Mouse (Mus musculus): Measurements from ENCODE around the gene Fntb. TPM values are rescaled to one million over a fixed set of nuclear protein-coding genes. Genes with fewer than 3 reads are reported as not detected.
"Not testable (repeated sequence)": the region's sequence is repeated elsewhere in the genome, so short reads cannot be mapped to it uniquely, and the experiment has no call there.

The Fntb gene
- polyA plus RNA-seq, 1 experiment from 2014 or later: 30.9 TPM

GRCm38 (mm10) chr12:76839298-76839697, 73.9 kb downstream of the Fntb start:
- Histone ChIP-seq H3K4me3 (no peak overlapping the region), H3K4me1 (replicated peaks) (peaks cover 7% of the 10 kb centered on the region), H3K27me3 (replicated peaks) (0 out of 2 replicates have a peak, but pooled peaks cover 5% of the 10 kb centered on the region), H3K36me3 (peaks cover 5% of the 10 kb centered on the region; the same call in 1 of the 2 replicates), H3K4me2 (no peak overlapping the region), H3K9me3 (replicated peaks) (no peaks in the 10 kb centered on the region), H3K9ac (no peak overlapping the region), H3K27ac (ENCODE audit: poor library complexity, severe bottlenecking) (no peak overlapping the region)
- 88% methylated on average over 4 of the region's 4 CpGs for WGBS
- ATAC-seq (ENCODE audit: insufficient number of reproducible peaks, low FRiP score): no peak

GRCm38 (mm10) chr12:76840081-76840480, 74.7 kb downstream of the Fntb start:
- Histone ChIP-seq H3K27ac (ENCODE audit: poor library complexity, severe bottlenecking) (no peak overlapping the region), H3K9me3 (replicated peaks) (no peaks in the 10 kb centered on the region), H3K9ac (no peak overlapping the region), H3K4me3 (no peak overlapping the region), H3K4me2 (no peak overlapping the region), H3K27me3 (replicated peaks) (0 out of 2 replicates have a peak, but pooled peaks cover under 1% of the 10 kb centered on the region), H3K4me1 (replicated peaks) (peaks cover 7% of the 10 kb centered on the region), H3K36me3 (peaks cover 5% of the 10 kb centered on the region; the same call in 1 of the 2 replicates)
- no peak for ATAC-seq (ENCODE audit: insufficient number of reproducible peaks, low FRiP score)
- WGBS: 54% methylated on average over 6 of the region's 6 CpGs

- no peaks in the 10 kb centered on the region for H3K4me1 ChIP-seq (replicated peaks)
- 83% methylated on average over 15 of the region's 15 CpGs for WGBS
- H3K9me3 ChIP-seq (replicated peaks): 0 out of 2 replicates have a peak, but pooled peaks cover 4% of the 10 kb centered on the region
- H3K27me3 ChIP-seq (replicated peaks): no peaks in the 10 kb centered on the region
- H3K4me2 ChIP-seq: no peak overlapping the region
- peaks cover 5% of the 10 kb centered on the region; the same call in 1 of the 2 replicates for H3K36me3 ChIP-seq
- no peak overlapping the region for H3K4me3 ChIP-seq
- no peak overlapping the region for H3K9ac ChIP-seq
- no peak overlapping the region for H3K27ac ChIP-seq (ENCODE audit: poor library complexity, severe bottlenecking)
- no peak for ATAC-seq (ENCODE audit: insufficient number of reproducible peaks, low FRiP score)
Measured at GRCm38 (mm10) chr12:76844346-76845061, 79.1 kb downstream of the Fntb start.

- Histone ChIP-seq H3K4me2 (no peak overlapping the region), H3K9ac (no peak overlapping the region), H3K27me3 (replicated peaks) (no peaks in the 10 kb centered on the region), H3K27ac (ENCODE audit: poor library complexity, severe bottlenecking) (no peak overlapping the region), H3K36me3 (no peaks in the 10 kb centered on the region), H3K4me3 (no peak overlapping the region), H3K4me1 (replicated peaks) (peaks cover 12% of the 10 kb centered on the region), H3K9me3 (replicated peaks) (no peaks in the 10 kb centered on the region)
- no peak for ATAC-seq (ENCODE audit: insufficient number of reproducible peaks, low FRiP score)
- 86% methylated on average over 2 of the region's 2 CpGs for WGBS
Measured at GRCm38 (mm10) chr12:76852419-76852818, 87.0 kb downstream of the Fntb start.

GRCm38 (mm10) chr12:76853378-76854142, 88.2 kb downstream of the Fntb start:
- H3K4me1 ChIP-seq (replicated peaks): peaks cover 12% of the 10 kb centered on the region
- WGBS: 88% methylated on average over 1 of the region's 1 CpGs
- H3K9ac ChIP-seq: no peak overlapping the region
- H3K27ac ChIP-seq (ENCODE audit: poor library complexity, severe bottlenecking): no peak overlapping the region
- no peak overlapping the region for H3K4me3 ChIP-seq
- H3K36me3 ChIP-seq: 0 out of 2 replicates have a peak, but pooled peaks cover 2% of the 10 kb centered on the region
- H3K4me2 ChIP-seq: no peak overlapping the region
- no peaks in the 10 kb centered on the region for H3K27me3 ChIP-seq (replicated peaks)
- ATAC-seq (ENCODE audit: insufficient number of reproducible peaks, low FRiP score): no peak
- H3K9me3 ChIP-seq (replicated peaks): no peaks in the 10 kb centered on the region

- H3K36me3 ChIP-seq: 0 out of 2 replicates have a peak, but pooled peaks cover 2% of the 10 kb centered on the region
- H3K4me2 ChIP-seq: no peak overlapping the region
- H3K4me1 ChIP-seq (replicated peaks): peaks cover 12% of the 10 kb centered on the region
- 86% methylated on average over 10 of the region's 10 CpGs for WGBS
- no peaks in the 10 kb centered on the region for H3K27me3 ChIP-seq (replicated peaks)
- no peak overlapping the region for H3K27ac ChIP-seq (ENCODE audit: poor library complexity, severe bottlenecking)
- no peak for ATAC-seq (ENCODE audit: insufficient number of reproducible peaks, low FRiP score)
- H3K9me3 ChIP-seq (replicated peaks): no peaks in the 10 kb centered on the region
- no peak overlapping the region for H3K4me3 ChIP-seq
- no peak overlapping the region for H3K9ac ChIP-seq
Measured at GRCm38 (mm10) chr12:76857087-76857486, 91.7 kb downstream of the Fntb start.

- peaks cover 13% of the 10 kb centered on the region; the same call in 1 of the 2 replicates for H3K36me3 ChIP-seq
- H3K9me3 ChIP-seq (replicated peaks); H3K9ac ChIP-seq; ATAC-seq (ENCODE audit: insufficient number of reproducible peaks, low FRiP score); H3K4me3 ChIP-seq; H3K27ac ChIP-seq (ENCODE audit: poor library complexity, severe bottlenecking); H3K27me3 ChIP-seq (replicated peaks); H3K4me1 ChIP-seq (replicated peaks); H3K4me2 ChIP-seq: not testable (repeated sequence)
- WGBS: 80% methylated on average over 6 of the region's 6 CpGs
Measured at GRCm38 (mm10) chr12:76858788-76859187, 93.4 kb downstream of the Fntb start.

GRCm38 (mm10) chr12:76863651-76864050, 98.3 kb downstream of the Fntb start:
- Histone ChIP-seq H3K4me1 (replicated peaks) (peaks cover 26% of the 10 kb centered on the region), H3K36me3 (peaks cover 12% of the 10 kb centered on the region; the same call in 1 of the 2 replicates), H3K4me2 (no peak overlapping the region), H3K4me3 (no peak overlapping the region), H3K9ac (no peak overlapping the region), H3K27ac (ENCODE audit: poor library complexity, severe bottlenecking) (no peak overlapping the region), H3K9me3 (replicated peaks) (no peaks in the 10 kb centered on the region), H3K27me3 (replicated peaks) (no peaks in the 10 kb centered on the region)
- 79% methylated on average over 11 of the region's 11 CpGs for WGBS
- ATAC-seq (ENCODE audit: insufficient number of reproducible peaks, low FRiP score): no peak

- no peaks in the 10 kb centered on the region for H3K27me3 ChIP-seq (replicated peaks)
- no peaks in the 10 kb centered on the region for H3K9me3 ChIP-seq (replicated peaks)
- peaks cover 12% of the 10 kb centered on the region; the same call in 1 of the 2 replicates for H3K36me3 ChIP-seq
- no peak overlapping the region for H3K4me2 ChIP-seq
- H3K4me3 ChIP-seq: no peak overlapping the region
- 75% methylated on average over 13 of the region's 13 CpGs for WGBS
- no peak for ATAC-seq (ENCODE audit: insufficient number of reproducible peaks, low FRiP score)
- no peak overlapping the region for H3K27ac ChIP-seq (ENCODE audit: poor library complexity, severe bottlenecking)
- no peak overlapping the region for H3K9ac ChIP-seq
- H3K4me1 ChIP-seq (replicated peaks): peaks cover 26% of the 10 kb centered on the region
Measured at GRCm38 (mm10) chr12:76865266-76865665, 99.9 kb downstream of the Fntb start.

GRCm38 (mm10) chr12:76867586-76868280, 102.3 kb downstream of the Fntb start:
- Histone ChIP-seq H3K4me1 (replicated peaks) (peaks cover 29% of the 10 kb centered on the region), H3K36me3 (peaks cover 11% of the 10 kb centered on the region; the same call in 1 of the 2 replicates), H3K9me3 (replicated peaks) (no peaks in the 10 kb centered on the region), H3K4me3 (no peak overlapping the region), H3K27ac (ENCODE audit: poor library complexity, severe bottlenecking) (no peak overlapping the region), H3K27me3 (replicated peaks) (no peaks in the 10 kb centered on the region), H3K4me2 (no peak overlapping the region), H3K9ac (0 out of 2 replicates have a peak overlapping the region, but pooled peaks have one; percentile 4)
- 52% methylated on average over 10 of the region's 10 CpGs for WGBS
- ATAC-seq (ENCODE audit: insufficient number of reproducible peaks, low FRiP score): no peak
